1 mouse cellular context compared by ENCODE assay signal in genomic region chr12:76360868-76361267, GRCm38 (mm10).
TF ChIP-seq lines count a peak whose summit lies in the region.

No protein-coding gene starts in this region.

TF ChIP-seq in MEL, 35 proteins besides CTCF, POLR2A, EP300 and RAD21:
- peak; percentile 46; the same call in 1 of the 2 replicates for TF ChIP-seq MYC (IDR thresholded peaks at IDR 0.05; ENCODE audit: low read depth, low read length)
- 0 out of 2 replicates have a peak, but pooled peaks have one; percentile 78 for TF ChIP-seq CHD1 (IDR thresholded peaks at IDR 0.05; ENCODE audit: low read depth, low read length)
- TF ChIP-seq MAZ (IDR thresholded peaks at IDR 0.05; ENCODE audit: low read depth, low read length): no peak
- TF ChIP-seq NELFE (IDR thresholded peaks at IDR 0.05; ENCODE audit: low read depth, low read length): 0 out of 2 replicates have a peak, but pooled peaks have one; percentile 16
